Mouse (Mus musculus) CD4-positive helper T cell, adult 2 months (primary cell): ENCODE measurements around the gene Adcy9.

Experiments
- DNase-seq: peaks from one replicate; pipeline ENCODE4 v3.0.0-alpha.2; 2012; ENCODE audit warnings: low read depth, missing footprints, low spot score

Gene Adcy9

GRCm38 (mm10) chr16:4420298-4421054, at the start of gene Adcy9:
Adcy9 (minus strand) TSS chr16:4420498.
- DNase-seq: peak; percentile 90

GRCm38 (mm10) chr16:4469599-4470352, 49.5 kb upstream of the Adcy9 start:
- peak; percentile 51 for DNase-seq

- DNase-seq: no peak
Measured at GRCm38 (mm10) chr16:4464529-4465089, 44.3 kb upstream of the Adcy9 start.

GRCm38 (mm10) chr16:4457927-4458326, 37.6 kb upstream of the Adcy9 start:
- DNase-seq: no peak

- no peak for DNase-seq
Measured at GRCm38 (mm10) chr16:4456391-4456790, 36.1 kb upstream of the Adcy9 start.

- no peak for DNase-seq
Measured at GRCm38 (mm10) chr16:4455693-4456092, 35.4 kb upstream of the Adcy9 start.

- no peak for DNase-seq
Measured at GRCm38 (mm10) chr16:4454563-4454962, 34.3 kb upstream of the Adcy9 start.

- no peak for DNase-seq
Measured at GRCm38 (mm10) chr16:4449418-4449817, 29.1 kb upstream of the Adcy9 start.

GRCm38 (mm10) chr16:4448235-4448634, 27.9 kb upstream of the Adcy9 start:
- no peak for DNase-seq

- DNase-seq: no peak
Measured at GRCm38 (mm10) chr16:4446395-4446794, 26.1 kb upstream of the Adcy9 start.

GRCm38 (mm10) chr16:4444378-4444777, 24.1 kb upstream of the Adcy9 start:
- no peak for DNase-seq

- no peak for DNase-seq
Measured at GRCm38 (mm10) chr16:4439302-4440066, 19.2 kb upstream of the Adcy9 start.

GRCm38 (mm10) chr16:4436738-4437137, 16.4 kb upstream of the Adcy9 start:
- DNase-seq: no peak

- DNase-seq: no peak
Measured at GRCm38 (mm10) chr16:4435371-4435770, 15.1 kb upstream of the Adcy9 start.

- DNase-seq: no peak
Measured at GRCm38 (mm10) chr16:4431841-4432240, 11.5 kb upstream of the Adcy9 start.

GRCm38 (mm10) chr16:4431013-4431412, 10.7 kb upstream of the Adcy9 start:
- no peak for DNase-seq

- no peak for DNase-seq
Measured at GRCm38 (mm10) chr16:4430232-4430631, 9.9 kb upstream of the Adcy9 start.

GRCm38 (mm10) chr16:4425658-4426234, 5.4 kb upstream of the Adcy9 start:
- DNase-seq: no peak

GRCm38 (mm10) chr16:4423613-4424012, 3.3 kb upstream of the Adcy9 start:
- no peak for DNase-seq

- DNase-seq: no peak
Measured at GRCm38 (mm10) chr16:4422991-4423390, 2.7 kb upstream of the Adcy9 start.

GRCm38 (mm10) chr16:4419546-4420297, 576 bp downstream of the Adcy9 start:
- peak; percentile 64 for DNase-seq
